ENCODE assay signal across 8 mouse cellular contexts in the genomic region with DNA sequence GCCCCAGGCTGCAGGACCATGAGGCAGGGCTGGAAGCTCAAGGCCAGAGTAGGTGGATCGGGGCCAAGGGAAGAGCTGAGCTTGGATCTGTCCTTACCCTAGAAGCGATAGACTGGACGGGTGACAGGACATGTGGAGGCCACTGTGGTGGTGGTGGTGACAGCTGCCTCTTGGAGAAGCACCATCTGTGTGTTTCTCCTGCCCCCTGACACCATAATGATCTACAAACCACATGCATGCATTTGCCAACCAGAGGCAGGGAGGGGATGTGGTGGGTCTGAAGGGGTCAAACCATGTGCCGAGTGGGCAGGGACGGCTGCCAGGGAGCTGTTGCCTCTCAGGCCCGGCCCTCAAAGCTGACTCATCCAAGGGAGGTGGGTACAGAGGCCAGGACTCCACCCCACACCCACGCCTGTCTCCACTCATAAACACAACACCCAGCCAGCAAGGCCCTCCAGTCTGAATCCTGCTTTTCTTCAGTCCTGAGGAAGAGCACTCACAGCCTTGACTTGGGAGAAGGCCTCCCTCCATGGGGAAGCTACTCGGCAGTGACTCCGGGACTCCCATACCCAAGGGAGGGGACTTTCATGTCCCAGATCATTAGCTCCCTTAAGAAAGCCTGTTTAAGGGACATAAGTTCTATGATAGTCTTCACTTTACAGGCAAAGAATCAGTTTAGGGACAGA. TPM values are rescaled to one million over a fixed set of nuclear protein-coding genes. Genes with fewer than 3 reads are reported as not detected.
DNase-seq lines count a peak whose midpoint lies in the region; ATAC-seq and TF ChIP-seq lines count a peak whose summit lies in the region.

No protein-coding gene starts in this region.

- H3K4me1 ChIP-seq in ES-E14 (ENCODE audit: control insufficient read depth in 2 of 2, insufficient read depth in 2 of 2, low read length in 2 of 2, poor library complexity in 1 of 2), result peaks cover 3 to 30% of the 10 kb centered on the region in 2 experiments; a peak in 3 of 4 replicates
- peaks cover 13% of the 10 kb centered on the region for H3K4me1 ChIP-seq in intestine, postnatal 0 days (replicated peaks; ENCODE audit: control insufficient read depth, insufficient read depth, low read length)
- peaks cover 18% of the 10 kb centered on the region for H3K4me1 ChIP-seq in forebrain, embryonic 10.5 days
- H3K4me1 ChIP-seq in forebrain, embryonic 15.5 days, result peaks cover 15% of the 10 kb centered on the region

- no peak for TF ChIP-seq CTCF in intestine, postnatal 0 days (IDR thresholded peaks at IDR 0.05; ENCODE audit: low read depth)

- 26% methylated on average over 9 of the region's 9 CpGs for WGBS in intestine, postnatal 0 days
- 91% methylated on average over 9 of the region's 9 CpGs for WGBS in forebrain, embryonic 10.5 days
- WGBS in forebrain, embryonic 15.5 days, result 65% methylated on average over 9 of the region's 9 CpGs

- in situ Hi-C loops in ES-E14 (cut with MboI; ENCODE audit: low sequenced_read_pairs in 2 of 2, unreplicated experiment in 2 of 2), result no loop called here

- DNase-seq in ES-E14 (ENCODE audit: low read depth, low spot score), result no peak
- peak; percentile 94 for DNase-seq in adrenal gland, adult 2 months
- peak; percentile 74 for DNase-seq in gastrocnemius, adult 18-20 months (ENCODE audit: low spot score)
- DNase-seq in forebrain, embryonic 10.5 days (ENCODE audit: extremely low spot score, low spot score), result no peak
- no peak for DNase-seq in left cerebral cortex, adult 8-10 months (ENCODE audit: low spot score in 2 of 2)

- H3K4me3 ChIP-seq in ES-E14 (ENCODE audit: insufficient read depth in 1 of 2, low read depth in 1 of 2, low read length in 2 of 2, poor library complexity in 1 of 2, severe bottlenecking in 1 of 2), result no peak overlapping the region
- no peak overlapping the region for H3K4me3 ChIP-seq in intestine, postnatal 0 days (ENCODE audit: low read depth, low read length)
- H3K4me3 ChIP-seq in forebrain, embryonic 10.5 days, result no peak overlapping the region
- H3K4me3 ChIP-seq in forebrain, embryonic 15.5 days, result no peak overlapping the region

- peak; percentile 67 for ATAC-seq in intestine, postnatal 0 days
- peak; percentile 82 for ATAC-seq in megakaryocyte progenitor cell, adult 5-6 weeks (replicated peaks; ENCODE audit: poor library complexity)
- ATAC-seq in forebrain, embryonic 15.5 days (replicated peaks), result no peak

- H3K4me2 ChIP-seq in intestine, postnatal 0 days (replicated peaks; ENCODE audit: low read depth), result 0 out of 2 replicates have a peak overlapping the region, but pooled peaks have one; percentile 17
- H3K4me2 ChIP-seq in forebrain, embryonic 15.5 days (replicated peaks), result no peak overlapping the region

- no peaks in the 10 kb centered on the region for H3K27me3 ChIP-seq in intestine, postnatal 0 days (replicated peaks; ENCODE audit: control insufficient read depth, insufficient read depth, low read length)
- H3K27me3 ChIP-seq in forebrain, embryonic 10.5 days (ENCODE audit: poor library complexity, severe bottlenecking), result peaks cover 54% of the 10 kb centered on the region
- peaks cover 26% of the 10 kb centered on the region; the same call in 1 of the 2 replicates for H3K27me3 ChIP-seq in forebrain, embryonic 15.5 days

- peak overlapping the region; percentile 8; the same call in 1 of the 2 replicates for H3K9ac ChIP-seq in ES-E14 (ENCODE audit: insufficient read depth, low read depth, low read length, poor library complexity, severe bottlenecking)
- no peak overlapping the region for H3K9ac ChIP-seq in intestine, postnatal 0 days (ENCODE audit: low read depth, low read length)
- H3K9ac ChIP-seq in forebrain, embryonic 15.5 days (replicated peaks), result no peak overlapping the region

- peaks cover 4% of the 10 kb centered on the region; the same call in 1 of the 2 replicates for H3K36me3 ChIP-seq in ES-E14 (ENCODE audit: control insufficient read depth, insufficient read depth, low read length, poor library complexity, severe bottlenecking)
- no peaks in the 10 kb centered on the region for H3K36me3 ChIP-seq in intestine, postnatal 0 days (ENCODE audit: control insufficient read depth, insufficient read depth)
- no peaks in the 10 kb centered on the region for H3K36me3 ChIP-seq in forebrain, embryonic 10.5 days (replicated peaks)
- no peaks in the 10 kb centered on the region for H3K36me3 ChIP-seq in forebrain, embryonic 15.5 days

- no peak overlapping the region for H3K27ac ChIP-seq in ES-E14 (ENCODE audit: insufficient read depth, low read depth, low read length, poor library complexity, severe bottlenecking)
- no peak overlapping the region for H3K27ac ChIP-seq in intestine, postnatal 0 days (ENCODE audit: low read depth, low read length)
- H3K27ac ChIP-seq in forebrain, embryonic 10.5 days, result no peak overlapping the region
- H3K27ac ChIP-seq in forebrain, embryonic 15.5 days (replicated peaks), result no peak overlapping the region

- no peaks in the 10 kb centered on the region for H3K9me3 ChIP-seq in ES-E14 (ENCODE audit: control insufficient read depth, insufficient read depth, low read depth, low read length)
- no peaks in the 10 kb centered on the region for H3K9me3 ChIP-seq in intestine, postnatal 0 days (ENCODE audit: control insufficient read depth)
- no peaks in the 10 kb centered on the region for H3K9me3 ChIP-seq in forebrain, embryonic 10.5 days
- no peaks in the 10 kb centered on the region for H3K9me3 ChIP-seq in forebrain, embryonic 15.5 days

TF ChIP-seq in ES-E14, 5 proteins besides CTCF, POLR2A, EP300 and RAD21:
- no peak for TF ChIP-seq ZNF384 (IDR thresholded peaks at IDR 0.05; ENCODE audit: low read depth, low read length)
- TF ChIP-seq HCFC1 (IDR thresholded peaks at IDR 0.05; ENCODE audit: borderline replicate concordance, insufficient read depth, low read length), result no peak
- no peak for TF ChIP-seq MAFK (IDR thresholded peaks at IDR 0.05; ENCODE audit: insufficient read depth, low read depth, low read length)
- no peak for TF ChIP-seq CHD2 (IDR thresholded peaks at IDR 0.05; ENCODE audit: low read depth, low read length)
- no peak for TF ChIP-seq ZC3H11A (IDR thresholded peaks at IDR 0.05; ENCODE audit: borderline replicate concordance, low read depth, low read length)

RNA-seq across cellular contexts. Expression of gene Ptpn3, which starts 6.5 kb away (rescaled TPM):
- total RNA-seq in ES-E14 (2012; rRNA removed), result 13.6 and 24.5 TPM in 2 replicates
- 10 to 100 TPM; 24.2 to 36.4 TPM for total RNA-seq in adrenal gland, adult 2 months (2021)
- 5.3 and 9.0 TPM in 2 replicates for polyA plus RNA-seq in adrenal gland, adult 2 months (2012; rRNA removed)
- 10 to 100 TPM; 43.7 to 51.4 TPM for total RNA-seq in gastrocnemius, adult 18-20 months (2021)
- 8.6 and 10.7 TPM in 2 replicates for polyA plus RNA-seq in intestine, postnatal 0 days (2015; fragmentation: Nextera tagmentation; extraction: Ambion mirVana)
- total RNA-seq in megakaryocyte progenitor cell, adult 5-6 weeks (2015), result 1.8 and 2.6 TPM in 2 replicates
- 2.2 and 3.9 TPM in 2 replicates for total RNA-seq in megakaryocyte progenitor cell, adult 5-6 weeks (2017)
- polyA plus RNA-seq in forebrain, embryonic 10.5 days (2016; fragmentation: Nextera tagmentation; extraction: Ambion mirVana), result 1.1 and 1.3 TPM in 2 replicates
- 1.3 and 1.5 TPM in 2 replicates for polyA plus RNA-seq in forebrain, embryonic 15.5 days (2015; fragmentation: Nextera tagmentation; extraction: Ambion mirVana)
- 10 to 100 TPM; 56.3 to 63.7 (median 60.2) TPM for total RNA-seq in left cerebral cortex, adult 8-10 months (2022)

Comparison
In these comparisons a context has a peak if more than half of its experiments do, and no peak if none do; other contexts are left out.
1. DNase-seq: peak in adrenal gland, adult 2 months (single experiment) and gastrocnemius, adult 18-20 months (single experiment); none in ES-E14 (single experiment), forebrain, embryonic 10.5 days (single experiment) and left cerebral cortex, adult 8-10 months (0 of 2).